Mouse (Mus musculus) heart, embryonic 15.5 days (tissue): ENCODE results near the gene Ints7. TPM values are rescaled to one million over a fixed set of nuclear protein-coding genes. Genes with fewer than 3 reads are reported as not detected.

ENCODE experiments used
- ATAC-seq: fragments of 200-750 bp; cut with Nextera tagmentation; replicated peaks from 2 replicates; pipeline ENCODE4 v1.8.0; 2017; ENCODE audit warnings: low read depth, moderate TSS enrichment; ENCODE audit not compliant: insufficient number of reproducible peaks, insufficient read depth, low FRiP score
- H3K27ac ChIP-seq: fragments of 300-500 bp; sonication (generic); 2 replicates; pipeline ENCODE4 v1.5.1; 2015; ENCODE audit warnings: mild to moderate bottlenecking, inconsistent platforms
- H3K27me3 ChIP-seq: fragments of 300-500 bp; sonication (generic); 2 replicates; pipeline ENCODE4 v1.6.1; 2015; ENCODE audit warnings: inconsistent platforms
- H3K36me3 ChIP-seq: fragments of 300-500 bp; sonication (generic); 2 replicates; pipeline ENCODE4 v1.6.1; 2015; ENCODE audit warnings: mild to moderate bottlenecking, inconsistent platforms
- H3K4me1 ChIP-seq: fragments of 300-500 bp; sonication (generic); replicated peaks from 2 replicates; pipeline ENCODE4 v1.6.1; 2015; ENCODE audit warnings: inconsistent platforms
- H3K4me2 ChIP-seq: fragments of 300-500 bp; sonication (generic); 2 replicates; pipeline ENCODE4 v1.6.1; 2015; ENCODE audit warnings: inconsistent platforms, mild to moderate bottlenecking, moderate library complexity
- H3K4me3 ChIP-seq: fragments of 300-500 bp; sonication (generic); 2 replicates; pipeline ENCODE4 v1.5.1; 2015; ENCODE audit warnings: mild to moderate bottlenecking, inconsistent platforms
- H3K9ac ChIP-seq: fragments of 300-500 bp; sonication (generic); 2 replicates; pipeline ENCODE4 v1.6.1; 2015; ENCODE audit warnings: mild to moderate bottlenecking, inconsistent platforms
- H3K9me3 ChIP-seq: fragments of 300-500 bp; sonication (generic); replicated peaks from 2 replicates; pipeline ENCODE4 v1.6.1; 2016; ENCODE audit warnings: inconsistent platforms
- WGBS: fragments of 180-500 bp; shearing (Covaris S2); methylation state at CpG from one replicate; pipeline ENCODE4 v1.1.7; 2015; ENCODE audit warnings: mixed read lengths; 5-methylcytosine and 5-hydroxymethylcytosine counted together
- polyA plus RNA-seq: library from polyadenylated mRNA; unstranded; fragments of >200 nt; fragmentation: Nextera tagmentation; extraction: Ambion mirVana; gene quantifications from 2 replicates; pipeline ENCODE4 v1.2.1, GENCODE M21; 2015

The Ints7 gene
- polyA plus RNA-seq, 1 experiment from 2014 or later, result 28.5 TPM

DNA sequence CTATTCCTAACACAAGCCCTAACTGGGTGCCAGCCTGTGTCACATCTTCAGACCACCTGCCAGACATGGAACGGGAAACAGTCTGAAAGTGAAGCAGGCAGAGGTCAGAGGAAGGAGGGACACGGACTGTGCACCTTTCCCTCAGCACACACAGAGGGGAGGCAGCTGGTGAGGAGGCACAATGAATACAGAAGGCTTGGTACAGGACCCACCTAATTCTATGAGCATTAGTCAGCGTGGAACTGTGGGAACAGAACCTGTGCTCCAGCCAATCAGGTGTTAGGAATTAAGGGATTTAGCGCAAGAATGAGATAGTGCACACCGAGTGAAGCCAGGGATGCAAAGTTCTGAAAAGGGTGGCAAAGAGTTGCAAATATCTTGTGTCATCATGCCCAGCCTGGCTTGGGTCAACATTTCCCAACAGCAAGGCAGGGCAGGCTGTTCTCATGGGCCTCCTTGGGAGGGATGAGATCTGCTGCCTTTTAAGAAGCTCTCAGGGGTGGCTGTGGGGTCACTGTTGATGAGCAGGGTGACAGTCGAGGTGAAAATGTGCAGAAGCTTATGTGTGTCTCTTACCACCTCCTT, 57.2 kb downstream of the Ints7 start:
- Histone ChIP-seq H3K4me2 (no peak overlapping the region), H3K4me1 (peaks cover 3% of the 10 kb centered on the region; the same call in 1 of the 2 replicates), H3K27ac (no peak overlapping the region), H3K27me3 (no peaks in the 10 kb centered on the region), H3K36me3 (no peaks in the 10 kb centered on the region), H3K9ac (no peak overlapping the region), H3K4me3 (no peak overlapping the region), H3K9me3 (no peaks in the 10 kb centered on the region)
- 68% methylated on average over 6 of the region's 6 CpGs for WGBS
- ATAC-seq, result no peak

DNA sequence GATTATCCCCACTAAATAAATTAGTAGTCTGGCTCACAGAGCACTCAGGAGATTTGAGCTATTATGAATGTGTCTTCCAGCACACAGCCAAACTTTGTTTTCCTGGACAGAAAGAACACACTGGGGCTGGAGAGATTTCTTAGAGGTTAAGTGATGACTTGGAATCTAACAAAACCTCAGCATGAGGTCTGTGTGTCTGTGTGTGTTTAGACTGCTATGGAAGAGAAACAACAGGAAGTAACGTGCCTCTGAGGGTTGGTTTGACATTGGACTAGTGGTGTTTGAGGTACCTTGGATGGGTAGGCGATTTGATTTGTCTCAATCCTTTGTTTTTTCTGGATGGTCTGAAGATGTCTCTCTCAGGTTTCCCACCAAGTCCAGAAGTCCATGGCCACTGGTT, 58.7 kb downstream of the Ints7 start:
- WGBS, result 83% methylated on average over 2 of the region's 2 CpGs
- ATAC-seq, result no peak

DNA sequence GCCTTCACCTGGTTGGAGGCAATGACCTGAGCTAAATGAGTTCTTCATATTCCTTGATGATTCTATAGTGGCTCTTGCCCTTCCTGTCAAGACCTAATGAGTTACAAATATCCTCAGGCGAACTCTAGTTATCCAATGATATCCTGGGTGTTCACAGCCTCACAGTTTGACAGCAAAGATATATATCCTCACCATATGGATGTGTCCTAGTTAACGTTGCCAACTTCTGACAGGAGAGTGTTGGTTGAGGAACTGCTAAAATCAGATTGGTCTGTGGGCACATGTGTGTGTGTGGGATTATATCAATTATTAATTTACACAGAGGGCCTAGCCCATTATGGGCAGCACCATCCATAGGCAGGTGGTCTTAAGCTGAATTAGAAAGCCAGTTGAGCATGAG, 63.0 kb downstream of the Ints7 start:
- no peak overlapping the region for H3K4me3 ChIP-seq
- ATAC-seq, result no peak
- no peak overlapping the region for H3K4me2 ChIP-seq
- no peaks in the 10 kb centered on the region for H3K36me3 ChIP-seq
- H3K27me3 ChIP-seq, result no peaks in the 10 kb centered on the region
- H3K9ac ChIP-seq, result no peak overlapping the region
- H3K27ac ChIP-seq, result no peak overlapping the region
- no peaks in the 10 kb centered on the region for H3K9me3 ChIP-seq
- 80% methylated on average over 2 of the region's 2 CpGs for WGBS
- H3K4me1 ChIP-seq, result peaks cover 13% of the 10 kb centered on the region

More for the DNA sequence above, 58.7 kb downstream of the Ints7 start:
- H3K9me3 ChIP-seq, result no peaks in the 10 kb centered on the region
- H3K36me3 ChIP-seq, result no peaks in the 10 kb centered on the region
- H3K4me2 ChIP-seq, result no peak overlapping the region
- H3K27me3 ChIP-seq, result no peaks in the 10 kb centered on the region
- H3K4me3 ChIP-seq, result no peak overlapping the region
- H3K27ac ChIP-seq, result no peak overlapping the region
- no peak overlapping the region for H3K9ac ChIP-seq
- H3K4me1 ChIP-seq, result no peaks in the 10 kb centered on the region

- Histone ChIP-seq H3K4me1 (peaks cover 13% of the 10 kb centered on the region), H3K27me3 (no peaks in the 10 kb centered on the region), H3K36me3 (no peaks in the 10 kb centered on the region), H3K4me2 (no peak overlapping the region), H3K9ac (no peak overlapping the region), H3K4me3 (no peak overlapping the region), H3K27ac (no peak overlapping the region), H3K9me3 (no peaks in the 10 kb centered on the region)
- no peak for ATAC-seq
- 79% methylated on average over 3 of the region's 3 CpGs for WGBS
Measured at GRCm38 (mm10) chr1:191639200-191639807, 63.9 kb downstream of the Ints7 start.

GRCm38 (mm10) chr1:191640146-191640545, 64.7 kb downstream of the Ints7 start:
- Histone ChIP-seq H3K4me2 (no peak overlapping the region), H3K27ac (no peak overlapping the region), H3K9ac (no peak overlapping the region), H3K36me3 (no peaks in the 10 kb centered on the region), H3K27me3 (no peaks in the 10 kb centered on the region), H3K9me3 (no peaks in the 10 kb centered on the region), H3K4me1 (peaks cover 13% of the 10 kb centered on the region), H3K4me3 (no peak overlapping the region)
- WGBS, result 75% methylated on average over 2 of the region's 2 CpGs
- no peak for ATAC-seq

GRCm38 (mm10) chr1:191640848-191641247, 65.4 kb downstream of the Ints7 start:
- Histone ChIP-seq H3K27me3 (no peaks in the 10 kb centered on the region), H3K9me3 (no peaks in the 10 kb centered on the region), H3K4me2 (no peak overlapping the region), H3K4me3 (no peak overlapping the region), H3K27ac (no peak overlapping the region), H3K36me3 (no peaks in the 10 kb centered on the region), H3K4me1 (peaks cover 14% of the 10 kb centered on the region), H3K9ac (no peak overlapping the region)
- WGBS, result 80% methylated on average over 3 of the region's 3 CpGs
- ATAC-seq, result no peak

- ATAC-seq, result 0 out of 2 replicates have a peak, but pooled peaks have one; percentile 47
- 37% methylated on average over 2 of the region's 2 CpGs for WGBS
Measured at GRCm38 (mm10) chr1:191641438-191641837, 66.0 kb downstream of the Ints7 start.

GRCm38 (mm10) chr1:191642903-191643302, 67.5 kb downstream of the Ints7 start:
- no peak overlapping the region for H3K4me2 ChIP-seq
- ATAC-seq, result no peak
- no peak overlapping the region for H3K4me3 ChIP-seq
- WGBS, result 41% methylated on average over 4 of the region's 4 CpGs
- H3K9ac ChIP-seq, result no peak overlapping the region
- no peak overlapping the region for H3K27ac ChIP-seq
- H3K36me3 ChIP-seq, result no peaks in the 10 kb centered on the region
- peaks cover 17% of the 10 kb centered on the region for H3K4me1 ChIP-seq
- no peaks in the 10 kb centered on the region for H3K9me3 ChIP-seq
- no peaks in the 10 kb centered on the region for H3K27me3 ChIP-seq

More at GRCm38 (mm10) chr1:191641438-191641837, 66.0 kb downstream of the Ints7 start:
- no peak overlapping the region for H3K4me2 ChIP-seq
- peaks cover 17% of the 10 kb centered on the region for H3K4me1 ChIP-seq
- no peak overlapping the region for H3K9ac ChIP-seq
- peak overlapping the region; percentile 30; the same call in 1 of the 2 replicates for H3K27ac ChIP-seq
- no peaks in the 10 kb centered on the region for H3K27me3 ChIP-seq
- no peak overlapping the region for H3K4me3 ChIP-seq
- H3K9me3 ChIP-seq, result no peaks in the 10 kb centered on the region
- H3K36me3 ChIP-seq, result no peaks in the 10 kb centered on the region

DNA sequence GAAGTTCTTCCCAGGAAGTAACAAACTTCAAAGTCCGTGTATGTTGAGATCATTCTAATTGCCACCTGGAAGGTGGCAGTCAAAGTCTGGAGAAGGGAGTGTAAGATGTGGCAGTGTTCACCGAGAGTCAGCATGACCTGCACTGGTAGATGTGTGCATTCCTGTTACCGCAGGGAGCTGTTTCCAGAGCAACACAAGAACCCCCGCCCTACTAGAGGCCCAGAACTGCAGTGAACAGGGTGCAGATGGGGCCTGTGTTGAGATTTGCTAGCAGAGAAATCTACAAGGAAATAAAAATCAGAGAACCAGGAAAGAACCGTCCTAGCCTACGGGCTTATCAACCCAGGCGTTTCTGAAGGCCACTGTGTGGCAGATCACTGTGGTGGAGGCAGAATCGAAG, 70.5 kb downstream of the Ints7 start:
- ATAC-seq, result no peak
- Histone ChIP-seq H3K9ac (no peak overlapping the region), H3K4me3 (no peak overlapping the region), H3K4me1 (peaks cover 14% of the 10 kb centered on the region), H3K4me2 (no peak overlapping the region), H3K36me3 (no peaks in the 10 kb centered on the region), H3K27me3 (no peaks in the 10 kb centered on the region), H3K9me3 (no peaks in the 10 kb centered on the region), H3K27ac (no peak overlapping the region)
- WGBS, result 35% methylated on average over 8 of the region's 8 CpGs

DNA sequence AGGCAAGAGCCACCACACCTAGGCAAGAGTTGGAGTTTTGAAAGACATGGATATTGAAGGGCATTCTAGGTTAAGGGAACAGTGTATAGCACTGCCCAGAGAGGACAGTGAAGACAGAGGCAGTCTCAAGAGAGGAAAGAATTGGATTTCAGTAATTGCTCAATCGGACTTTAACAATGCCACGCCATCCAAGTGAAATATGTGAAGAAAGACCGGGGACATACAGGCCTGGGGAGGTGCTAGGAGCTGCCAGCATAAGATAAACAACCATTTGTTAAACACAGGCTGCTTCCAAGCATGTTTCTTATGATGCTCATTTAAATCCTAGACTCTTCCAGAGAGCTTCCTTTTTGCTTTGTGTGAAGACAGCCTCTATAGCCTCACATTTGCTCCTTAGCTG, 72.2 kb downstream of the Ints7 start:
- Histone ChIP-seq H3K4me3 (no peak overlapping the region), H3K27ac (no peak overlapping the region), H3K4me2 (no peak overlapping the region), H3K36me3 (no peaks in the 10 kb centered on the region), H3K9ac (no peak overlapping the region), H3K9me3 (no peaks in the 10 kb centered on the region), H3K4me1 (0 out of 2 replicates have a peak, but pooled peaks cover 7% of the 10 kb centered on the region), H3K27me3 (no peaks in the 10 kb centered on the region)
- WGBS, result 81% methylated on average over 3 of the region's 3 CpGs
- no peak for ATAC-seq

DNA sequence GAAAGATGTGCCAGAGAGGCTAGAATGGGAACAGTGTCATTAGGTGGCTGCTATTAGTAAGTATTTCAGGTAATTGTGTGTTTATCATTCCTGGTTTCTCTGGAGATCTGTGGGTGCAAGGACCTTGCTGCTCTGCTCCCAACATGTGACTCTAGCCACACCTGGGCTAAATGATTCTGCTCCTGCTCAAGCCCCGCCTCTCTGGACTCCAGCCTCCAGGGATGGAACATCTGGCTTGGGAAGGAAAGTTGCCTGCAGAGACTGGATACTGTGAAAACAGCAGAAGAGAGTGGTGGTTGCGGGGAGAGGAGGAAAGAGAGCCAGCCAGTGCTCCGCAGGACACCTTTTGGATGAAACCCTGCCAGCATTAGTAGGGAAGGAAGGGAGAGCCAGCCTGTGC, 84.0 kb downstream of the Ints7 start:
- WGBS, result 76% methylated on average over 3 of the region's 3 CpGs
- H3K9me3 ChIP-seq, result no peaks in the 10 kb centered on the region
- no peaks in the 10 kb centered on the region for H3K36me3 ChIP-seq
- no peak overlapping the region for H3K4me2 ChIP-seq
- H3K4me1 ChIP-seq, result peaks cover 3% of the 10 kb centered on the region
- no peaks in the 10 kb centered on the region for H3K27me3 ChIP-seq
- no peak overlapping the region for H3K4me3 ChIP-seq
- no peak overlapping the region for H3K27ac ChIP-seq
- ATAC-seq, result no peak
- H3K9ac ChIP-seq, result no peak overlapping the region
